Mouse (Mus musculus) bone marrow macrophage, adult 2 months (primary cell): ENCODE measurements around the gene Sult2b1.

Experiments
- CTCF ChIP-seq: IDR thresholded peaks from 2 replicates; pipeline ENCODE4 v1.5.1; 2012; ENCODE audit warnings: low read depth, mild to moderate bottlenecking, low read length, moderate library complexity
- POLR2A ChIP-seq: IDR thresholded peaks from 2 replicates; pipeline ENCODE4 v1.6.1; 2012; ENCODE audit warnings: mild to moderate bottlenecking, low read depth, low read length, borderline replicate concordance

- TF ChIP-seq CTCF: no peak
- TF ChIP-seq POLR2A: no peak
These were observed 24.0 kb upstream of the Sult2b1 start for GRCm38 (mm10) chr7:45808471-45808870.
